Mouse (Mus musculus) NIH3T3 (cell line): ENCODE measurements at regions not wholly inside any gene's neighbourhood (a gene's known extent, or its start where the extent isn't known, plus 50 kb on each side); places are given as distances from the start of the nearest gene placed in this dataset.

ENCODE experiments used
- DNase-seq: peaks from one replicate; pipeline ENCODE4 v3.0.0-alpha.2; 2012; ENCODE audit warnings: low read depth

GRCm38 (mm10) chr8:91948173-91948940, 146.5 kb upstream of the Irx3 start:
- no peak for DNase-seq

GRCm38 (mm10) chr8:91941005-91941404, 139.1 kb upstream of the Irx3 start:
- DNase-seq = no peak

GRCm38 (mm10) chr8:91937227-91937626, 135.4 kb upstream of the Irx3 start:
- peak; percentile 65 for DNase-seq

GRCm38 (mm10) chr8:91930520-91930919, 128.7 kb upstream of the Irx3 start:
- no peak for DNase-seq

GRCm38 (mm10) chr8:91925968-91926524, 124.2 kb upstream of the Irx3 start:
- peak; percentile 59 for DNase-seq

- no peak for DNase-seq
Measured at GRCm38 (mm10) chr8:91924152-91924551, 122.3 kb upstream of the Irx3 start.

GRCm38 (mm10) chr8:91922211-91922874, 120.5 kb upstream of the Irx3 start:
- DNase-seq = no peak

GRCm38 (mm10) chr8:91917834-91918233, 116.0 kb upstream of the Irx3 start:
- DNase-seq = no peak

GRCm38 (mm10) chr8:91913971-91914370, 112.1 kb upstream of the Irx3 start:
- no peak for DNase-seq

- DNase-seq = no peak
Measured at GRCm38 (mm10) chr8:91913121-91913520, 111.3 kb upstream of the Irx3 start.

GRCm38 (mm10) chr8:91909637-91910383, 107.9 kb upstream of the Irx3 start:
- DNase-seq = no peak

- DNase-seq = no peak
Measured at GRCm38 (mm10) chr8:91908731-91909353, 107.0 kb upstream of the Irx3 start.

- DNase-seq = no peak
Measured at GRCm38 (mm10) chr8:91907178-91907577, 105.3 kb upstream of the Irx3 start.

GRCm38 (mm10) chr8:91901525-91902281, 99.8 kb upstream of the Irx3 start:
- no peak for DNase-seq

- no peak for DNase-seq
Measured at GRCm38 (mm10) chr8:91899747-91900146, 97.9 kb upstream of the Irx3 start.

GRCm38 (mm10) chr8:91897381-91897780, 95.5 kb upstream of the Irx3 start:
- DNase-seq = no peak

GRCm38 (mm10) chr8:91895987-91896386, 94.1 kb upstream of the Irx3 start:
- DNase-seq = no peak

- DNase-seq = no peak
Measured at GRCm38 (mm10) chr8:91884862-91885261, 83.0 kb upstream of the Irx3 start.

- no peak for DNase-seq
Measured at GRCm38 (mm10) chr8:91884325-91884724, 82.5 kb upstream of the Irx3 start.

- DNase-seq = no peak
Measured at GRCm38 (mm10) chr8:91883012-91883411, 81.1 kb upstream of the Irx3 start.

GRCm38 (mm10) chr8:91878886-91879285, 77.0 kb upstream of the Irx3 start:
- no peak for DNase-seq
